Mouse (Mus musculus) CH12.LX (cell line): ENCODE results near the gene Car11. TPM values are rescaled to one million over a fixed set of nuclear protein-coding genes. Genes with fewer than 3 reads are reported as not detected.

ENCODE experiments used
- DNase-seq: peaks from one replicate; pipeline ENCODE4 v3.0.0-alpha.2; 2013; ENCODE audit errors: extremely low read depth
- H3K27ac ChIP-seq: 2 replicates; pipeline ENCODE4 v1.5.1; 2012; ENCODE audit warnings: low read depth, mild to moderate bottlenecking, control low read depth, moderate library complexity; ENCODE audit not compliant: insufficient read depth
- H3K27me3 ChIP-seq: replicated peaks from 2 replicates; pipeline ENCODE3; 2012; ENCODE audit warnings: inconsistent platforms
- H3K36me3 ChIP-seq, 2 experiments: replicated peaks in 1 of 2; 2 replicates each; pipeline versions ENCODE3 to v1.6.1; 2012; ENCODE audit warnings: inconsistent platforms in 1 of 2, low read length in 1 of 2, mild to moderate bottlenecking in 1 of 2, mixed read lengths in 1 of 2, moderate library complexity in 1 of 2; ENCODE audit not compliant: control insufficient read depth in 1 of 2, insufficient read depth in 1 of 2
- H3K4me1 ChIP-seq, 2 experiments: 2 replicates each; pipeline ENCODE4 v1.6.1; 2012; ENCODE audit warnings: inconsistent platforms in 1 of 2, moderate library complexity in 1 of 2; ENCODE audit not compliant: insufficient read depth in 2 of 2, control insufficient read depth in 1 of 2
- H3K4me2 ChIP-seq: 2 replicates; pipeline ENCODE4 v1.6.1; 2012; ENCODE audit warnings: low read depth, mild to moderate bottlenecking, control low read depth; ENCODE audit not compliant: poor library complexity, insufficient read depth, severe bottlenecking
- H3K4me3 ChIP-seq, 3 experiments: fragments of 150-350 bp in 1 of 3; sonication (generic) in 1 of 3; replicated peaks in 1 of 3; 2 replicates each; pipeline versions ENCODE3 to v1.5.1; 2011 to 2012; ENCODE audit warnings: low read depth in 2 of 3, low read length in 2 of 3, mild to moderate bottlenecking in 2 of 3, moderate library complexity in 2 of 3, control low read depth in 1 of 3, improper control_type of control experiment in 1 of 3, inconsistent platforms in 1 of 3, mixed read lengths in 1 of 3; ENCODE audit not compliant: poor library complexity in 1 of 3
- H3K79me2 ChIP-seq: replicated peaks from 2 replicates; pipeline ENCODE4 v1.6.1; 2012; ENCODE audit warnings: mild to moderate bottlenecking, moderate library complexity; ENCODE audit not compliant: control insufficient read depth, poor library complexity, insufficient read depth, severe bottlenecking; ENCODE audit errors: extremely low read depth
- H3K9ac ChIP-seq: 2 replicates; pipeline ENCODE4 v1.6.1; 2012; ENCODE audit warnings: low read depth, mild to moderate bottlenecking, control low read depth, moderate library complexity; ENCODE audit not compliant: insufficient read depth
- H3K9me3 ChIP-seq: replicated peaks from 2 replicates; pipeline ENCODE3; 2012; ENCODE audit warnings: low read length, inconsistent platforms, mixed read lengths
- BHLHE40 ChIP-seq: IDR thresholded peaks from 2 replicates; pipeline ENCODE4 v1.6.1; 2011; ENCODE audit warnings: mild to moderate bottlenecking, low read depth, low read length, improper control_type of control experiment
- CHD1 ChIP-seq: IDR thresholded peaks from 2 replicates; pipeline ENCODE4 v1.6.1; 2012; ENCODE audit warnings: low read depth, low read length, improper control_type of control experiment, inconsistent platforms
- ELF1 ChIP-seq: IDR thresholded peaks from 2 replicates; pipeline ENCODE4 v1.6.1; 2014; ENCODE audit warnings: low read depth, mild to moderate bottlenecking, inconsistent platforms, low read length, improper control_type of control experiment
- EP300 ChIP-seq: IDR thresholded peaks from 2 replicates; pipeline ENCODE4 v1.6.1; 2011; ENCODE audit warnings: low read length, improper control_type of control experiment
- ETS1 ChIP-seq: conservative IDR thresholded peaks from 2 replicates; pipeline ENCODE4 v1.6.1; 2012; ENCODE audit warnings: low read depth, mild to moderate bottlenecking, inconsistent platforms, low read length, improper control_type of control experiment, moderate library complexity
- HCFC1 ChIP-seq: IDR thresholded peaks from 2 replicates; pipeline ENCODE4 v1.6.1; 2012; ENCODE audit warnings: low read depth, mild to moderate bottlenecking, inconsistent platforms, low read length, improper control_type of control experiment
- IRF4 ChIP-seq: IDR thresholded peaks from 2 replicates; pipeline ENCODE4 v1.6.1; 2014; ENCODE audit warnings: low read depth, mild to moderate bottlenecking, inconsistent platforms, low read length, improper control_type of control experiment
- JUN ChIP-seq: IDR thresholded peaks from 2 replicates; pipeline ENCODE4 v1.6.1; 2011; ENCODE audit warnings: low read depth, mild to moderate bottlenecking, low read length, improper control_type of control experiment, moderate library complexity; ENCODE audit not compliant: insufficient read depth
- MAX ChIP-seq: IDR thresholded peaks from 2 replicates; pipeline ENCODE4 v1.6.1; 2011; ENCODE audit warnings: low read length, improper control_type of control experiment
- MAZ ChIP-seq: IDR thresholded peaks from 2 replicates; pipeline ENCODE4 v1.6.1; 2012; ENCODE audit warnings: low read depth, mild to moderate bottlenecking, inconsistent platforms, low read length, improper control_type of control experiment, moderate library complexity
- MEF2A ChIP-seq: IDR thresholded peaks from 2 replicates; pipeline ENCODE4 v1.6.1; 2014; ENCODE audit warnings: low read depth, mild to moderate bottlenecking, inconsistent platforms, low read length, improper control_type of control experiment, borderline replicate concordance
- MXI1 ChIP-seq: IDR thresholded peaks from 2 replicates; pipeline ENCODE4 v1.6.1; 2011; ENCODE audit warnings: mild to moderate bottlenecking, low read depth, low read length, improper control_type of control experiment
- MYC ChIP-seq: IDR thresholded peaks from 2 replicates; pipeline ENCODE4 v1.6.1; 2011; ENCODE audit warnings: low read depth, mild to moderate bottlenecking, improper control_type of control experiment, low read length
- NELFE ChIP-seq: IDR thresholded peaks from 2 replicates; pipeline ENCODE4 v1.6.1; 2011; ENCODE audit warnings: low read depth, low read length, improper control_type of control experiment
- PAX5 ChIP-seq: IDR thresholded peaks from 2 replicates; pipeline ENCODE4 v1.6.1; 2012; ENCODE audit warnings: low read length, inconsistent platforms, mixed read lengths
- POLR2AphosphoS2 ChIP-seq: IDR thresholded peaks from 2 replicates; pipeline ENCODE4 v1.6.1; 2011; ENCODE audit warnings: low read depth, low read length, improper control_type of control experiment
- RCOR1 ChIP-seq: conservative IDR thresholded peaks from 2 replicates; pipeline ENCODE4 v1.6.1; 2012; ENCODE audit warnings: low read depth, mild to moderate bottlenecking, inconsistent platforms, low read length, improper control_type of control experiment
- SIN3A ChIP-seq: IDR thresholded peaks from 2 replicates; pipeline ENCODE4 v1.6.1; 2012; ENCODE audit warnings: low read length, improper control_type of control experiment, inconsistent platforms
- TBP ChIP-seq: conservative IDR thresholded peaks from 2 replicates; pipeline ENCODE4 v1.6.1; 2011; ENCODE audit warnings: low read depth, low read length, improper control_type of control experiment
- TCF12 ChIP-seq: IDR thresholded peaks from 2 replicates; pipeline ENCODE4 v1.6.1; 2014; ENCODE audit warnings: low read depth, mild to moderate bottlenecking, inconsistent platforms, low read length, improper control_type of control experiment
- UBTF ChIP-seq: IDR thresholded peaks from 2 replicates; pipeline ENCODE4 v1.6.1; 2012; ENCODE audit warnings: low read depth, mild to moderate bottlenecking, inconsistent platforms, low read length, improper control_type of control experiment, moderate library complexity
- USF1 ChIP-seq: IDR thresholded peaks from 2 replicates; pipeline ENCODE4 v1.6.1; 2014; ENCODE audit warnings: low read depth, mild to moderate bottlenecking, inconsistent platforms, low read length, improper control_type of control experiment
- USF2 ChIP-seq: conservative IDR thresholded peaks from 2 replicates; pipeline ENCODE4 v1.6.1; 2011; ENCODE audit warnings: low read depth, low read length, improper control_type of control experiment
- ZNF384 ChIP-seq: IDR thresholded peaks from 2 replicates; pipeline ENCODE4 v1.6.1; 2012; ENCODE audit warnings: low read depth, low read length, improper control_type of control experiment, inconsistent platforms
- dilution Hi-C: fragments of 300-500 bp; cut with MboI; formaldehyde crosslinking; loops from 2 replicates; pipeline ENCODE4 v1.14.3; 2020; ENCODE audit warnings: low sequenced_read_pairs; ENCODE audit not compliant: extremely low pct_unique_long_range_greater_than_20kb, extremely low pct_ligation_motif_present
- in situ Hi-C: fragments of 300-500 bp; cut with MboI; formaldehyde crosslinking; loops from 3 replicates; pipeline ENCODE4 v1.14.3; 2019; ENCODE audit warnings: low sequenced_read_pairs, low pct_ligation_motif_present, low pct_unique_long_range_greater_than_20kb, mixed read lengths
- polyA plus RNA-seq: library from polyadenylated mRNA; unstranded; fragments of >175 nt; gene quantifications from 2 replicates; pipeline ENCODE4 v1.2.1, GENCODE M21; 2012; ENCODE audit warnings: low read depth; ENCODE audit not compliant: insufficient read length
- total RNA-seq, 2 experiments: library from RNA; depleted of rRNA; stranded (reverse); fragments of 300-350 nt in 1 of 2; fragments of >200 nt in 1 of 2; gene quantifications; 2 replicates each; pipeline ENCODE4 v1.2.3; 2012 to 2014

Gene Car11
- total and polyA plus RNA-seq, 3 experiments = not detected

DNA sequence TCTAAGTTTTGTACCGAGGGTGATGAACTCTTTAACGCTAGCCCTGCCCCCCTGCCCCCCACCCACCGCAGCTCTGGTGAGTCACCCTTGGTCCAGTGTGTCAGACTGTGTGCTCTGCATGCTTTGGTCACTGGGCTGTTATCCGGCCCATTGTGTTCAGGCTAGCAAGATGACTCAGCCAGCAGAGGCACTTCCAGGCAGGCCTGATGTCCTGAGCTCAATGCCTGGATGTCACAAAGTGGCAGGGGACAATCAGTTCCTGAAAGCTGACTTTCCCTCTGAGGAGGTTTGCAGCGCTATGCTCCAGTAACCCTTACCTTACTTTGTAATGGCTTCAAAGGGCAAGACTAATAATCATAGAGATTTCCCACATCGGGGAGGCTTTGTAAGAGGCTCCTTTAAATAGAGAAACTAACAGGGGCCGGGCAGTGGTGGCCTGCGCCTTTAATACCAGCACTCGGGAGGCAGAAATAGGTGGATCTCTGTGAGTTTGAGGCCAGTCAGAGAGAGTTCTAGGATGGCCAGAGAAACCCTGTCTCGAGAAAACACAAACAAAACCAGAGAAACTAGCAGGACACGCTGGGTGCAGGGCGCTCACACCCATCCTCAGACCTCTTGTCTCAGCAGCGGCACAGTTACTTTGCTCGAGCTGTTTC lies 19.5 kb upstream of the Car11 start:
- Histone ChIP-seq H3K4me1 (peaks cover 34 to 66% of the 10 kb centered on the region in 2 experiments), H3K36me3 (no peaks in the 10 kb centered on the region), H3K27me3 (no peaks in the 10 kb centered on the region), H3K9ac (peak overlapping the region; percentile 7; the same call in 1 of the 2 replicates), H3K9me3 (no peaks in the 10 kb centered on the region), H3K4me2 (peak overlapping the region; percentile 19; the same call in 1 of the 2 replicates)
- in situ Hi-C loops = loop anchor here (5.0 to 10.0 kb wide), 3 partner anchors 43 to 215 kb away; partner anchors contain the start of genes Bax and Mamstr
- TF ChIP-seq ZNF384 (no peak), PAX5 (no peak), ETS1 (peak; percentile 47), MAZ (0 out of 2 replicates have a peak, but pooled peaks have one; percentile 14), IRF4 (peak; percentile 39; the same call in 1 of the 2 replicates), BHLHE40 (peak; percentile 83)
- TF ChIP-seq, all 38 proteins: peak for 4
- no peaks in the 10 kb centered on the region for H3K79me2 ChIP-seq
- DNase-seq = peak; percentile 32
- peak overlapping the region; percentile 18; the same call in 1 of the 2 replicates for H3K27ac ChIP-seq
- dilution Hi-C loops = no loop called here
- H3K4me3 ChIP-seq = no peak overlapping the region

DNA sequence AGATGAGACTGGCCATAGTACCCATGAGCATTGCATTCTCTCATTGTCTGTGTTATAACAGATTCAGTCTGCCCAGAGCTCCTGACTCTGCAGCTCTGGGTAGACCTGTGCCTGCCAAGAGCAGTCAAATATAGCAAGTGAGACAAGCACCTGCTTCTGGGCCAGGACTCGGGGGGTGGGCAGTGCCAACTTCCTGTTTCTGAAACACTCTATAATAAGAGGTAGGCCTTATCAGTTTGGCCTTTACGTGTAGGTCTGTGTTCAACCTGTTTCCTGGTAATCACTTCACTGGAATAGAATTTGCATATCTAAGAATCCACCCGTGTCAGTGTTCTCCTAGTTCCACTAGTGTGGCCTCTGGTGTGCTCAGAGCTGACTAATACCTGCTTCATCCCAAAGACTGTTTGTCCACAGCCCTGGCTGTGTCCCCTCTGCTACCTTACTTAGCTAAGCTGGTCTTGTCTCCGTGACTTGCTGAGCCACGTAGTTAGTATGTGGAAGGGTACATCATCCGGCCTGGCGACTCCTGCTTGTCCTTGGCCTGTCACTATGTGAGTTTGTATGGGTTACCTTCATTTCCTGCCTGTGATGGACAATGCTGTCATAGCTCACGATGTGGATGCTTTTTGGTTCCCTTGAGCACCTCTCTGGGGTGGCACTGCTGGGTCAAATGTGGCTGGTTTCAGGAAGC lies 18.5 kb upstream of the Car11 start:
- H3K27ac ChIP-seq = peak overlapping the region; percentile 81
- peak; percentile 72 for DNase-seq
- in situ Hi-C loops (loop anchor here (5.0 to 10.0 kb wide), 3 partner anchors 44 to 216 kb away; partner anchors contain the start of genes Bax and Mamstr), dilution Hi-C loops (no loop called here)
- peaks cover 34 to 68% of the 10 kb centered on the region in 2 experiments for H3K4me1 ChIP-seq
- H3K4me2 ChIP-seq = no peak overlapping the region
- no peaks in the 10 kb centered on the region for H3K9me3 ChIP-seq
- H3K9ac ChIP-seq = no peak overlapping the region
- no peaks in the 10 kb centered on the region for H3K36me3 ChIP-seq
- peak overlapping the region in 1 of 3 experiments; percentile 28 for H3K4me3 ChIP-seq
- H3K79me2 ChIP-seq = no peaks in the 10 kb centered on the region
- TF ChIP-seq TBP (0 out of 2 replicates have a peak, but pooled peaks have one; percentile 15), MAX (peak; percentile 90), NELFE (no peak), TCF12 (peak; percentile 61), RCOR1 (no peak), SIN3A (peak; percentile 45; the same call in 1 of the 2 replicates), MYC (peak; percentile 62; the same call in 1 of the 2 replicates), MXI1 (peak; percentile 68; the same call in 1 of the 2 replicates), ETS1 (0 out of 2 replicates have a peak, but pooled peaks have one; percentile 29), ELF1 (peak; percentile 58), HCFC1 (0 out of 2 replicates have a peak, but pooled peaks have one; percentile 15), CHD1 (0 out of 2 replicates have a peak, but pooled peaks have one; percentile 26), POLR2AphosphoS2 (no peak), MEF2A (peak; percentile 65; the same call in 1 of the 2 replicates), USF2 (no peak), USF1 (no peak), UBTF (no peak), BHLHE40 (peak; percentile 43; the same call in 1 of the 2 replicates), EP300 (peak; percentile 51; the same call in 1 of the 2 replicates), JUN (no peak), IRF4 (peak; percentile 30; the same call in 1 of the 2 replicates)
- H3K27me3 ChIP-seq = no peaks in the 10 kb centered on the region
